10 mouse cellular contexts compared by ENCODE assay signal in the genomic region with DNA sequence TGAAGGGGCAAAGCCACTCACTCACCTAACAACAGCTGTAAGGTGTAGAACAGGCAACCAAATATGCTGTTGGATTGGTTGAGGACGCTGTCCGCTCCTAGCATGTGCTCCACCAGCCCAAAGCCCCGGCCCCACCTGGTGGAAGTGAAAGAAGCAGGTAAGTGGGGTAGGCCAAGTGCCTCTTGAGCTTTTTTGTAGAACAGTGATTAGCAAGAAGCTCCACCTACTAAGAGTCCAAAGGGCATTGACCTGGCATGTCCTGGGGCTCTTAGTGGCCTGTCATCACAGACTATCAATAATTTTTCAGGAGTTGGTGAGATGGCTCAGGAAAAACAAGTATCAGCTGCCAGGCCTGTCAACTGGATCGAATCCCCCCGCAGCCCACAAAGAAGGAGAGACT. TPM values are rescaled to one million over a fixed set of nuclear protein-coding genes. Genes with fewer than 3 reads are reported as not detected.
DNase-seq lines count a peak whose midpoint lies in the region; ATAC-seq and TF ChIP-seq lines count a peak whose summit lies in the region.
"Had no signal": no experiment of that assay in that cellular context is flagged by ENCODE, and none has a peak within 500 bp of the region (broad histone marks: within the 10 kb centered on the region; RNA-seq: fewer than 3 reads in every experiment).

No protein-coding gene starts in this region.

- intact Hi-C loops in gastrocnemius, adult 2 months (cut with DNase I): no loop called here

- peaks cover 50% of the 10 kb centered on the region for H3K4me1 ChIP-seq in G1E (ENCODE audit: insufficient read depth, low read depth, low read length)
- H3K4me1 ChIP-seq in intestine, embryonic 14.5 days (replicated peaks; ENCODE audit: control insufficient read depth, insufficient read depth, low read length): peaks cover 8% of the 10 kb centered on the region

- H3K9ac ChIP-seq in intestine, embryonic 14.5 days (ENCODE audit: low read length): peak overlapping the region; percentile 65

- peaks cover 50% of the 10 kb centered on the region for H3K36me3 ChIP-seq in G1E (replicated peaks)
- H3K36me3 ChIP-seq in intestine, embryonic 14.5 days (ENCODE audit: control insufficient read depth, insufficient read depth, low read length): peaks cover 20% of the 10 kb centered on the region

- H3K27me3 ChIP-seq in G1E (ENCODE audit: insufficient read depth, low read length): no peaks in the 10 kb centered on the region
- H3K27me3 ChIP-seq in intestine, embryonic 14.5 days (replicated peaks; ENCODE audit: control insufficient read depth, insufficient read depth, low read length): no peaks in the 10 kb centered on the region

- ATAC-seq in G1E (ENCODE audit: extremely low read depth, insufficient number of reproducible peaks, low FRiP score, poor library complexity, severe bottlenecking): no peak
- no peak for ATAC-seq in intestine, embryonic 14.5 days (replicated peaks; ENCODE audit: low FRiP score, low TSS enrichment, low read depth)

- 73% methylated on average over 5 of the region's 5 CpGs for WGBS in intestine, embryonic 14.5 days

- no peak for TF ChIP-seq CTCF in gastrocnemius, adult 2 months (IDR thresholded peaks at IDR 0.05)
- TF ChIP-seq CTCF in G1E (IDR thresholded peaks at IDR 0.05; ENCODE audit: low read depth, low read length): no peak

- peak overlapping the region; percentile 84 for H3K4me2 ChIP-seq in intestine, embryonic 14.5 days (ENCODE audit: low read length)

- no peak for DNase-seq in gastrocnemius, adult 2 months
- no peak for DNase-seq in gastrocnemius, postnatal 4 days (ENCODE audit: low spot score in 2 of 2)
- DNase-seq in G1E (ENCODE audit: low spot score) (no peak), MN1 (ENCODE audit: low spot score) (no peak)
- no peak for DNase-seq in intestine, embryonic 14.5 days (ENCODE audit: low spot score)
- peak; percentile 24 for DNase-seq in lung, postnatal 25 days (ENCODE audit: low spot score)
- no peak for DNase-seq in thymus, postnatal 14 days
- no peak for DNase-seq in spleen, adult 12 weeks (ENCODE audit: low spot score)

- H3K9me3 ChIP-seq in G1E (replicated peaks): no peaks in the 10 kb centered on the region
- H3K9me3 ChIP-seq in intestine, embryonic 14.5 days (ENCODE audit: control insufficient read depth, low read length): no peaks in the 10 kb centered on the region

- peak overlapping the region; percentile 90 for H3K4me3 ChIP-seq in gastrocnemius, adult 2 months
- peak overlapping the region; percentile 78; the same call in 1 of the 2 replicates for H3K4me3 ChIP-seq in G1E (ENCODE audit: low read depth, low read length)
- peak overlapping the region; percentile 67 for H3K4me3 ChIP-seq in intestine, embryonic 14.5 days (ENCODE audit: low read depth, low read length)

- peak overlapping the region; percentile 93 for H3K27ac ChIP-seq in gastrocnemius, adult 2 months
- H3K27ac ChIP-seq in intestine, embryonic 14.5 days (ENCODE audit: low read depth): 0 out of 2 replicates have a peak overlapping the region, but pooled peaks have one; percentile 74

RNA-seq across cellular contexts. Expression of a gene that starts 0.8 kb away (rescaled TPM):
- total RNA-seq in gastrocnemius, adult 2 months (2021): not detected
- not detected for total RNA-seq in gastrocnemius, postnatal 4 days (2021)
- total RNA-seq in G1E (2014; fragmentation: Nextera tagmentation) (not detected in 2 replicates), G1E (2017) (not detected in 2 replicates)
- not detected in 2 replicates for polyA plus RNA-seq in G1E (2012)
- polyA plus RNA-seq in intestine, embryonic 14.5 days (2014; fragmentation: Nextera tagmentation; extraction: Ambion mirVana): not detected in 2 replicates
- total RNA-seq: common myeloid progenitor, adult 5-6 weeks; monocyte, adult 5-6 weeks had no signal

RNA-seq across cellular contexts. Expression of a gene that starts 0.9 kb away (rescaled TPM):
- 10 to 100 TPM in 1 of 2 experiments, 1 to 10 TPM in 1; 9.2 to 12.6 TPM for total RNA-seq in gastrocnemius, adult 2 months (2021)
- 10 to 100 TPM; 62.4 to 71.8 TPM for total RNA-seq in gastrocnemius, postnatal 4 days (2021)
- total RNA-seq in G1E (2014; fragmentation: Nextera tagmentation) (53.0 and 68.8 TPM in 2 replicates), G1E (2017) (8.9 and 11.0 TPM in 2 replicates)
- 12.6 and 16.7 TPM in 2 replicates for polyA plus RNA-seq in G1E (2012)
- 157 and 174 TPM in 2 replicates for polyA plus RNA-seq in intestine, embryonic 14.5 days (2014; fragmentation: Nextera tagmentation; extraction: Ambion mirVana)

RNA-seq across cellular contexts. Expression of a gene that starts 3.7 kb away (rescaled TPM):
- 1 to 10 TPM; 1.2 to 2.0 TPM for total RNA-seq in gastrocnemius, adult 2 months (2021)
- 1 to 10 TPM; 1.6 to 1.8 TPM for total RNA-seq in gastrocnemius, postnatal 4 days (2021)
- 0.58 TPM in 1 of 2 replicates, not detected in the other for total RNA-seq in G1E (2014; fragmentation: Nextera tagmentation)
- 0.29 and 0.38 TPM in 2 replicates for total RNA-seq in G1E (2017)
- 0.76 and 0.80 TPM in 2 replicates for polyA plus RNA-seq in G1E (2012)
- polyA plus RNA-seq in intestine, embryonic 14.5 days (2014; fragmentation: Nextera tagmentation; extraction: Ambion mirVana): 0.63 and 0.64 TPM in 2 replicates
- total RNA-seq: monocyte, adult 5-6 weeks had no signal

RNA-seq across cellular contexts. Expression of a gene that starts 9.4 kb away (rescaled TPM):
- 100 to 1,000 TPM; 169 to 177 TPM for total RNA-seq in gastrocnemius, adult 2 months (2021)
- 10 to 100 TPM; 84.7 to 92.3 TPM for total RNA-seq in gastrocnemius, postnatal 4 days (2021)
- total RNA-seq in G1E (2014; fragmentation: Nextera tagmentation) (73.4 and 80.0 TPM in 2 replicates), G1E (2017) (40.4 and 49.2 TPM in 2 replicates)
- polyA plus RNA-seq in G1E (2012): 114 and 134 TPM in 2 replicates
- polyA plus RNA-seq in intestine, embryonic 14.5 days (2014; fragmentation: Nextera tagmentation; extraction: Ambion mirVana): 188 and 189 TPM in 2 replicates

RNA-seq across cellular contexts. Expression of a gene that starts 17.8 kb away (rescaled TPM):
- 10 to 100 TPM; 24.3 to 26.6 TPM for total RNA-seq in gastrocnemius, adult 2 months (2021)
- 10 to 100 TPM; 18.5 to 23.2 TPM for total RNA-seq in gastrocnemius, postnatal 4 days (2021)
- total RNA-seq in G1E (2014; fragmentation: Nextera tagmentation): 39.0 and 45.1 TPM in 2 replicates
- total RNA-seq in G1E (2017): 44.0 and 44.5 TPM in 2 replicates
- polyA plus RNA-seq in G1E (2012): 6.8 and 7.4 TPM in 2 replicates
- 37.9 and 41.9 TPM in 2 replicates for polyA plus RNA-seq in intestine, embryonic 14.5 days (2014; fragmentation: Nextera tagmentation; extraction: Ambion mirVana)
